Mouse (Mus musculus) forelimb bud, embryonic 11.5 days (tissue): ENCODE data around the gene Mafg.

Source experiments
- DNase-seq: peaks from one replicate; pipeline ENCODE4 v3.0.0-alpha.2; 2012; ENCODE audit warnings: low read depth, low spot score

The Mafg gene

DNA sequence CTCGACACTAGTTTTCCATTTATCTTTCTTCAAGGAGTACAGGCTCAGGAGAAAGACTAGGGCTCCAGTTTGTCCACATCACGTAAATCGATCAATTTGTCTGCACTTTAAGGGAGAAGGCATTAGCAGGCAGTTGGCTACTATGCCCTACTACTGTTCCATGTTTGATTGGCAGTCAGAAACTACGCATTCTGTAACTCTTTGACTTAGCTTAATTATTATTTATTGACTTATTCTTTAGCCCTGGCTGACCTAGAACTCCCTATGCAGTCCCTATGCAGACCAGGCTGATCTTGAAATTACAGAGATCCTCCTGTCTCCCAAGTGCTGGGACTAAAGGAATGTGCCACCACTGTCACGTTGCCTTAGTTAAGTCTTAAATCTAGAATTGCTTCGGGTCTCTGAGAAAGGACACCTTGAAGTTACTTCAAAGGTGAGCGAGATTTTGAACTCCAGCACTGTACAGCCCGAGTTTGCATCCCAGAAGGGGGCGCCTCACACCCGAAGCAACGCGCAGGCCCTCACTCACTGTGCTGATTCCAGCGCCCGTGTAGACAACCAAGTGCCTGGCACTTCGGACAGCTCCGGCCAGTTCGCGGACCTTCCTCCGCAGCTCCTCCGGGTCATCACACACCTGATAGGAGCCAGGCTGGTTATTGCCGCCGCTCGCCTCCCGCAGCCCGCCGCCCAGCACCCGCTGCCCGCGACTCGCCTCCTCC is 9.3 kb downstream of the Mafg start:
- peak; percentile 39 for DNase-seq

DNA sequence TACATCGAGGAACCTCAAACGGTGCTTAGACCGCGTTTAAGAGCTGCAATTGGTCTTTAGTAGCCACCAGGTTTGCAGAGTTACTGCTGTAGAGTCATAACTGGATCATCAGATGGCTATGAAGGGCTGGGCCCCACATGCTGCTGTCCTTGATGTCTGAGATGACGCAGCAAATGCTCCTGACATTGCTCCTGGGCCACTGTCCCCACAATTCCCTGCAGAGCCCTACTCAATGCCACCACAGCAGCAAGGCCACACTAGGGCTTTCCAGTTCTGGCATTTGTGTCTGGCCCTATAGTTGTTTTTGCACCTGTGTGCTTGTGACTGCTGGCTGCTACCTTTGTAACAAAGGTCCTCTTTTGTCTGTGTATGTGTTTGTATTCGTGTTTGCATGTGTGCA is 10.6 kb downstream of the Mafg start:
- no peak for DNase-seq

DNA sequence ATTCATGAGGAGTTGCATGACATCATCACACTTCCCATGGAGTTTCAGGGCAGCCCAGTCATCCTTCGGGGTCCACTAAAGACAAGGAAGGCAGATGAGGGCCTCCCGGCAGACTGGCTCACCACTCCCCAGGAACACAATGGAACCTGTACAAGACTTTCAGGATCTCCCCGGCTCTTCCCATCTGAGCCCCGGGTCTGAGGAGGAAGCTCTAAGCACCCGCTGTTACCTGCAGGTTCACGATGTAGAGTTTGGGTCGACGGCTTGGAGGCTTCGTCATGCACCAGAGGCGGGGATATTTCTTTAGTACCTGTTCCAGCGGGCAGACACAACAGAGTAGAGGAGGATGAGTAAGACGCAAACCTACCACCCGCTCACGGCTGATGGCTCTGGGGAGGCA is 13.2 kb downstream of the Mafg start:
- DNase-seq: no peak

DNA sequence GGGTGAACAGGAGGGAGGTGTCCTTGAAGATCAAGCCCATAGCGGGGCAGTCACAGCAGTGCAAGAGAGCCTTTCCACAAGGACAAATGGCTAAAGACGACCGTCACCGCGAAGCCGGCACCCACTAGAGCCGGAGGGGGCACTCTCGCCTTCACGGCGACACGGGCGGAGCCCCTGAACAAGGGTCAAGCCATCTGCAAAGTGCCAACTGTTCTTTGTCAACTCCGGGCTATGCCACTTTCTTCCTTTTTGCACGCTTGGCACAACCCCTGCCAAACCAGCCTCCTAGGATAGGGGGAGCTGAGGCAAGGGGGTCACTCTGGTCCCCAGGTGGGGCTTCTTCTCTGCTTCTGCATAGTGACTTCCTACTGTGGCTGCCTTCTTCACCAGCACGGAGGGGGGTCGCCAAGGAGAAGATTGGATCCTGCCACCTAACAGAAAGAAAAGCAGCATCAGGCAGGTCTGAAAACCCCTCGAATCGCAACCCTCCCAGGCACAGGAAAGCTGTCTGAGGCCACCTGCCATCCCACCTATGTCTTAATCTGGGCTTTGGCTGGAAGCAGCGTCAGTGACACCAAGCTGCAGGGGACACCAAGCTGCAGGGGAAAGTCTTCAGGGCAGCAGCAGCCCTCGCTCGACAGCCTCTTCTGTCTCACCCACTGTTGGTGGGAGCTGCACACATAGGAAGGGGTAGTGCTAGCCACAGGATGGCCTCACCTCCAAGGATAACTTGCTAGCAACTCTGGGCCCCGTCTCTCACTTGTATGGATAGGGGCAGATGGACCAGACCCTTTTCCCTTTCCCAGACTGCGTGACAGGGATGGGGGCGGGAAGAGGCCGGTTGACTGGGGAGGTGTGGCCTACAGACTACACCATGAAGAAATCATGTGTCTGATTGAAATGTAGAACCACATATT is 14.5 kb downstream of the Mafg start:
- no peak for DNase-seq

DNA sequence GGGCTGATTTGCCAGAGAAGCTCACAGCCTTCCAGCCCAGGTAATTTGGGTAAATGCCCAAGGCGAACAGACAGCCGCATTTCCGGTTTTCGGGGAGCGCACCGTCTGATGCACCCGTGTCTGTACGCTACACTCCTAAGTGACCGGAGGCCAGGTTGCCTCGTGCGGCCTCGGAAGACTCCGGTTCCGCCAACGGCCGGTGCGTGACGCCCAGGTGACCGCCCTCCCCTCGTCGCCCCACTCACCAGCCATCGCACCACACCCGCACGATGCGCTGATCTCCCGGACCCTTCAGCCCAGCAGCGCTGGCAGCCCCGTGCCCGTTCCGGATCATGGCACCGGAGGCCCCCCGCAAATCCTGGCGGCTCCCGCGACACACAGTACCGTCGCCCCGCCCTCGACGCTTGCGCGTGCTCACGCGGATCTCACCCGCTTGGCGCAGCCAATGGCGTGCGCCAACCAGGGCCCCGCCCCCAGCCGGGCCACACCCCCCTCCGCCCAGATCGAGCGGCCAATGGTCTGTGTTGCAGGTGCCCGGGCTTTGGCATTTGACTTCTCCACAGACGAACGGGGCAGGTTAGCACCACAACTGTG is 15.8 kb downstream of the Mafg start, which contains the start of gene Pcyt2:
Gene Pcyt2, minus strand, starts transcription at position 418 of the 594 bp plus-strand sequence.
- DNase-seq: peak; percentile 89

DNA sequence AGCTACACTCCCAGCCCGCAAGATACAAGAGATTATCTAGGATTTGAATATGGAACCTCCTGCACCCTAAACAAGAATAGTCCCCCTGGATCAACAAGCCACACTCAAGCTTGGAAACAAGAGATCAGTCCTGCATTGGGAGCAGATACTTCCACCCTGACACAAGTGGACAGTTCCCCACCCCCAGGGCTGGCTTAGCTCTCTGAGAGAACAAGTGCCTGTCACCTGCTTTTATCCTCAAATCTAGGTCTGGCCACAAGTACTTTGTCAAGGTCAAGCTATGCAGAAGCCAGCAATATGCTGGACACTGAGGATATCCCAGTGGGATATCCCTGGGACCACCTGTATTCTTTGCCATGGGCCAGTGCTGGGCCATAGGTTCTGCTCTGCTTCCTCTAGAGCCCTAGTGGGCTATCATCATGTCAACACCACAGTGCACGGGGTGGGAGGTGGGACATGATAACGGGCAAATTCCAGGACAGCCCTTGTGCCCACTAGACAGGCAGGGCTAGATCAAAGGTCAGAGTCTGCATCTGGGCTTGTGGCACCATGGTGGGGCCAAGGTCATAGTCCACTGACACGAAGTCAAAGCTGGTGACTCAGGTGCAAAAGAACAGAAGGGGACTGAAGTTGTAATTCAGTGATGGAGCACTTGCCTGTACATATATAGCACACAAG is 16.6 kb downstream of the Mafg start:
- no peak for DNase-seq

DNA sequence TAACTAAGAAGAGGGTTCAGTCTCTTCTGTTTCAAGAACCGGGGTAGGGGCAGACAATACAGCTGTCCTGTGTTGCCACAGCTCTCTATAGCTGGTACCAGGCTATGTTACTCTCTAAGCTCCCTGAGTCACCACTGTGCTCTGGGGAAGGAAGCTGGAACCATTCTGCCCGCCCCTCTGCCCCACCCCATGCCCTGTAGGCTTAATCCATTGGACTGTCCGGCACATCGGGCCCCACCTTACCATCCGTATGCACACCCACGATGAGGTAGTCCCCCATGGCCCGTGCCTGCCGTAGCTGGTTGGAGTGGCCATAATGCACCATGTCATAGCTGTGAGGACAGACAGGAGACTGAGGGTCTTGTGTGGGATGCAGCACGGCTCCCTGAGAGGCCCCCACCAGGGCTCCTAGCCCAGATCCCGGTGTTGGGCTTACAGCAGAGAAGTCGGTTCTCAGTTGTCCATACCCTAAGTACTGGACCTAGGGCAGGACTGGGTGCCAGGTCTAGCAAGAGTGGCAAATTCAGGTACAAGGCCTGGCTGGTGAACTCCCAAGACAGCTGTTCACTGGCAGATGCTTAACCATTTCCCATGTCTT is 17.7 kb downstream of the Mafg start:
- DNase-seq: no peak

DNA sequence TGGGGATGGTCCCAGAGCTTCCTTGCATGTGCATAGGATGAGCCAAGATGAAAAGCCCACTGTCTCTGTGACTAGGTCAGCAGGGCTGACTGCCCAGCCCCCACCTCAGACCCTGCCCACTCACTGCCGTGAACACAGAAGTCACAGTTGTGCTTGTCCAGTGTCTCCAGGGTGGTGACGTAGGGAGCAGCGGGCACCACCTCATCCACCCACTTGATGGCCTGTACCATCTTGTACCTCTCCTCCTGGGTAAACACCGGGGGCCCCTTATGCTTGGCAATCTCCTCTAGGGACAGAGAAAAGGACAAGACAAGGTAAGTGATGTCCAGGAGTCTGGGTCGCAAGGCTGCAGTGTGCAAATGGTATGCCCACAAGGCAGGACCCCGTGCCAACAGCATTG is 18.2 kb downstream of the Mafg start:
- no peak for DNase-seq

DNA sequence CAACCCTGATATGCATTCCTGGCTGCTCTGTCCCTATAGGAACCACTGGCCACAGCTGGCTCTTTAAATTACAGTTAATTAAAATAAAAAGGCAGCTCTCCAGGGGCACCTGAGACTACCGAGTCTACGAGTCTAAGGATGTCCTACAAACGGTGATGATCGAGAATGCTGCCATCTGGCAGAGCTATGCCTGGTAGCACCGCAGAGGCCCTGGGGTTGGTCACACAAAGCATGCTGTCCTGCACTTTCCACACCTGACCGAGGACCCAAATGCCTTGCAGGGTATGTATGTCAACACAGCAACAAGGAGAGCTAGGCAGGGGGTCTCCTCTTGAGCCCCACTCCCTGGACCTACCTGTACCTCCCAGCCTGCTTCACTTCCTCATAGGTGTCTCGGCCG is 19.4 kb downstream of the Mafg start:
- DNase-seq: no peak

DNA sequence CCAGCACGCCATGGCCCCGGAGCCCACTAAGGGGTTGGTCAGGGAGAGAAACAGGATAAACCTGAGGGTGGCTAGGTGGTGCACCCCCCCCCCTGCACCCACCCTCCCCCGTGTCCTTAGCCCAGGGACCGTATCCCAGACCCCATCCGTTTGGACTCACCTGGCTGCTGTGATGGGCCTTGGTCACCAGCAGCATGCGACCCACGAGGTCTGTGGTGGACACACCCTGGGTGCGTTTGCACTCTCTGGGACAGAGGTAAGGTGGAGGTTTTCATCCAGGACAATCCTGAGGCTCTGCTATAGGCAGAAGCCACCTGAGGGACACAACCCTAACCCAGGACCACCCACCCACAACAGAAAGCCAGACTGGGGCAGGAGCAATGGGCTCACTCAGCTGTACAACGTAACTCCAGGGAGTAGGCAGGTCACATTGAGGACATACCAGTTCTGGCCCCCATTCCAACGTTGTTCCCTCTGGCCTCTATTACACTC is 19.9 kb downstream of the Mafg start:
- no peak for DNase-seq

DNA sequence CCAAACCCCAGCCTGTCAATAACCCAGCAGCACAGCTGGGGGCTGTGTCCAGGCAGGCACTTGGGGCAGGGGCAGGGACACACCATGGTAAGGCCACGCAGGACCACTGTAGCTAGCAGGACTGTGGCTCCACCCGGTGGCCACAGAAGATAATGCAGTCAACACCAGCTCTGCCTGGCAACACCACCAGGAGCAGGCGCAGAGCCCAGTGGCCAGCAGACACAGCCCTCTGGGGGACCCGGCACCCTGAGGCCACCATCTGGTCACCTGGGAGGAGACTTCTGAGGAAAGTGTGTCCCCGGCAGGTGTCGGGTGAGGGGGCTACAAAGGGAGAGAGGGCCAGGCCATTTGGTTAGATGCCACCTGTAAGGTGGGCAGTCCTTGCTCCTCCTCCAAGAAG is 20.6 kb downstream of the Mafg start:
- DNase-seq: peak; percentile 62

DNA sequence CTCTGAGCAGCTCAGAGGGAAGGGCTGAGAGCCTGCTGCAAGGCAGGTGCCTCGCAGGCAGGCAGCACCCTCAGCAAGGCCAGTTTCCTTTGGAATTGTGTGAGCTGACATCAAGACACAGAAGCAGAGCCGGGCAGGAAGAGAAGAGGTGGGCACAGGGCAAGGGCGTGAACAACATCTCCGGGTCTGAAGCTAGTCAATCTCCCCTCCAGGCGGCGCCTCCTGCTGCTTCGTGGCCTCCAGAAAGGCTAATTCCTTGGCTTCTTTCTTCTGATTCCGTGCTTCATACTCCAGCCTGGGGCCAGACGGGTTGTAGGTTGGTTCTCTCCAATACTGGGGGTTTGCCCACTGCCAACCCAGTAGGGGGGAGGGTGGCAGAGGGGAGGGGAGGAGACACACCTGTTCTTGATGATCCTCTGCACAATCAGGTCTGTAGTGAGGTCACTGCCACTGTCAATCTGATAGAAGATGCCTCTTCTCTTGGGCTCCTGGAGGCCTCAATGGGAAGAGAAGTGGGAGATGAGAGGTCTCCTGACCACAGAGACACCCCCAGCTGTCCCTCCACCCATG is 22.8 kb downstream of the Mafg start:
- no peak for DNase-seq

DNA sequence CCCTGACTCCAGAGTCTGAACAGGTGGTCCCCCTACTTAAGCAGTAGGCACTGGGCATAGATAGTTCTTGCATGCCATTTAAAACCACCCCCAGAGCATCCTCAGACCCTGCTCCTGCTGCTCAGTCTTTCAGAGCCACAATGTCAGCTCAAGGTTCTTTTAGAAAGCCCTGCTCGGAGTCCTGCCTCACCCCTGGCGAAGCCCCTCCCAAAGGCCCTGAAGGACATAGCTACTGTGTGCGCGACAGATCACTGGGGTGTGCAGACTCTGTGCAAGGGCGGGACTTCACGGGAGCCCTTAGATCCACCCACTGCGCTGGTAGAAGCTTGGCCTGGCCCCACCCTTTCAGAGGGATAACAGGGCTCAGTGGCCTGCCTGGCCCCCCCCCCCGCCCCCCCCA is 24.1 kb downstream of the Mafg start:
- DNase-seq: no peak

DNA sequence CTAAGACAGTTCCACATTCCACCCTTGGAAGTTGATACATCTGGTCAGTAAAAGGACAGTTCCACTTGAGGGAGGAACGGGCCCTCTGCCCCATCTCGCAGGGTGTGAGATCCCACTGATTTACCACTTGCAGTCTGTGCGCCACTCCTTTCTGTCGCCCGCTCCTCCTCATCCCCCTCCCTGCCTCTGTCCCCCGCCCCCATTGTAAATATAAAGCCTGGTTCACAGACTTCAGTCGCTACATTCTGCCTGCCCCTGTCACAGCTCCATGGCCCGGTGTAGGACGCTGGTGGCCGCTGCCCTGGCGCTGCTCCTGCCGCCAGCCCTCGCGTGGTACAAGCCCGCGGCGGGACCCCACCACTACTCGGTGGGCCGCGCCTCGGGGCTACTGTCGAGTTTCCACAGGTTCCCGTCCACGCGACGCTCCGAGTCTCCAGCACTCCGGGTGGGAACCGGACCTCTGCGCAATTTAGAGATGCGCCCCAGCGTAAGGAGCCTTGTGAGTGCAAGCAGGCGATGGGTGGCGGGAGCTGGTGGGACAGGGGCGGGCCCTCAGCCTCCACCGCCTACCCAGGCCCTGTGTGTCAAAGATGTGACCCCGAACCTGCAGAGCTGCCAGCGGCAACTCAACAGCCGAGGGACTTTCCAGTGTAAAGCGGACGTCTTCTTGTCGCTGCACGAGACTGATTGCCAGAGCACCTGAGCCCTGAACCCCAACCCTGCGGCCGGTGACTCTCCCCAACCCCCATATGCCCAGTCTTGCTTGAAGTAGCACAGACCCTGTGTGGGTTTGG is 25.0 kb downstream of the Mafg start, which contains the start of gene Npb:
Gene Npb, plus strand, starts transcription at position 237 of the 794 bp plus-strand sequence.
- DNase-seq: no peak

DNA sequence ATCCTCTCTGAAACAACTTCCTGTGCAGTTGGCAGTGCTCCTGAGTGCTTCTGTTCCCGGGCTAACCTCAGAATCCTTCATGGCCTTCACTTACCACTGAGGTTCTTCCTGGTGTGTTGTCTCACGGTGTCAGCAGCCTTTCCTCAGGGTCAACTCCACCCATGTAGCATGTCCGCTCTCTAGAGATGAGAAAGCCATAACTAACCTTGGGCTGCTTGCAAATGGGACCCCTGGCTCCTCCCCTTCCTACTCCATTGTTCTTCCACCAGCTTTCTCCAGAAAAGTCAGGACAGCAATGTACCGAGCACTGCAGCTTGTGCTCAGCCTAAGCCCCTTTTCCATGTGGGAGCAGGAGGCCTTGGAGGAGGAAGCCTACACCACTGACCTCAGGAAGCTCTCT is 26.6 kb downstream of the Mafg start:
- DNase-seq: no peak

DNA sequence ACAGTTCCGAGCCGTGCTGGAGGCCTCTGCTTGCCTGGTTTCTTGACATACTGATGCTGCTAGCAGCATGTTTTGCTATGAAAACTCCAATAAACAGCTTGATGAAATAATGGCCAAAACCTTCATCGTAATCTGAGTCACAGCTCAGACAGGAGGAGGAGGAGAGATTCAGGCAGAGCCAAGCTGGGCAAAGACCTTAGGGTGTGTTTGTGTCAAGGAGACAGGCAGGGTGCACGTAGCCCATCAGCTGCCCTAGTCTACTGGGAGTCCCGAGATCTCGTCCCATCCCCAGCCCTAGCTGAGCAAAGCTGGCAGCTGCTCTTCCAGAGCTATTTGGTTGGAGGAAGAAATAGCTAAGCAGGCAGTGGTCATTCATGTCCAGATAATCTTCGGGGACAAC is 27.7 kb downstream of the Mafg start:
- DNase-seq: no peak

DNA sequence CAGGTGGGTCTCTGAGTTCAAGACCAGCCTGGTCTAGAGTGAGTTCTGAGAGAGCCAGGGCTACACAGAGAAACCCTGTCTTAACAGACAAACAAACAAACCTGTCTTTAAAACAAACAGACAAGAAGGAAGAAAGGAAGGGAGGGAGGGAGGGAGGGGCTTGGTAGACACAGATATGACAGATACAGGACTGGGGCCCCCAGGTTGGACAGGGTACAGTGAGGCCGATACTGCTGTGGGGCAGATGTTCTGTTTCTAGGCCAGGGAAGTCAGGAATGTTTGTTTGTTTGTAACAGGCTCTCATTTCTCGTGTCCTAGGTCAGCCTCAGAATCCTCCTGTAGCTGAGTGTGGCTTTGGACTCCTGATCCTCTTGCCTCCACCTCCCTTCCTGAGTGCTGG is 29.9 kb downstream of the Mafg start:
- DNase-seq: no peak

DNA sequence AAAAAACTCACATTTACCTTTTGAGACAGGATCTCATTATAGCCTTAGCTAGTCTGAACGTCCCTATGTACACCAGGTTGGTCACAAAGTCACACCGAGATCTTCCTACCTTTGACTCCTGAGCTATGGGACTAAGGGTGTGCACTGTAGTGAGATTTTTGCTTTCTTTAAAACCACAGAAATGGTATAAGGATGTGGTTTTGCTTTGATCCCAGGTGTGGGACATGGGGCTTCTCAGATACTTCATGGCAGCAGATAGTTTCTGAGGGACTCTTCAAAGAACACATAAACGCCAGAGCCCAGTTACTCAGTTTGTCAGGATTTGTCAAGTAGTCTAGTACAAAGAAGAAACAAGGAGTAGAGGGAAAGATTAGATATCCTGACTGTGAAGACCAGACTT is 32.7 kb downstream of the Mafg start:
- no peak for DNase-seq

DNA sequence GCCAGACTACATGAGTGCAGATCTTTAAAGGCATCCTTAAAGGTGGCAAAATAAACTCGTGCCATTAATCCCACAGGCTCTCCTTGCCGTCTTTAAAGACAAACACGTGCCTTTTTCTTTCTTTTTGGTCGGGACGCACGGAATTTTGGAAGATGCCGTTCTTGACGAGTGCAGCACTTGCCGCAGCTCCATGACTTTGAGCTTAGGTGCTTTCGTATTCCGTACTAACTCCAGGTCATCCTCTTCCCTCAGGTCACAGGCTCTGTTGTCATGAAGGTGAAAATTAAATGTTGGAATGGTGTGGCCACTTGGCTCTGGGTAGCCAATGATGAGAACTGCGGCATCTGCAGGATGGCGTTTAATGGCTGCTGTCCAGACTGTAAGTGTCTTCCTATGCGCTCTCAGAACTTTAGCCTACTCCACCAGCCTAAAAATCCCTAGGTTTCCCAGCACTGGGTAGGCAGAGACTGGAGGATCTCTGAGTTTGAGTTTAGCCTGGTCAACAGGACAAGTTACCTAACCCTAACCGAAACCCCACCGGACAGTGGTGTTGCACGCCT is 34.3 kb downstream of the Mafg start:
- no peak for DNase-seq
